Mouse (Mus musculus): ENCODE data around the gene N4bp2l1.

GRCm38 (mm10) chr5:150581180-150581579 lies 15.8 kb downstream of the N4bp2l1 start:
- no peak for TF ChIP-seq POLR2A (IDR thresholded peaks at IDR 0.05; ENCODE audit: borderline replicate concordance, extremely low read depth, insufficient read depth, insufficient read length, poor library complexity, severe bottlenecking)
- TF ChIP-seq CTCF (IDR thresholded peaks at IDR 0.05; ENCODE audit: borderline replicate concordance, extremely low read depth, insufficient read depth, insufficient read length), result no peak
